Mouse (Mus musculus): ENCODE results near the gene Ccdc144b.

Ccdc144b gene

DNA sequence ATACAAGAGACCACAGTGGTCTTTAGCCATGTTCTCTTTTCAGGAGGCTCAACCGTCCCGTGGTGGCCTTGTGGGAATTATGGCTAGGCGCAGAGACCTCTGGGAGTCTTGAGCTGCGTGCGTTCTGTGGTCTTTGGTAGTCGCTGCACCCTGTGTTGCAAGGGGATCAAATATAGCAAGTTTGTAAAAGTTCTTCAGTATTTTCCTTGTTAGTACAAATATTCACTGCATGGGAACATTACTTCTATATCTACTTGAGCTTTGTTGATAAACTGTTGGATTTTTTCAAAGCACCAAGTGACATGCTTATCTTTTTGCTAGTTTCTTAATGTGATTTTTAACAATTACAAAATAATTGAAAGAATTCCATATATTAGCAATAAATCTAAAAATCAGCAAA is at the start of gene Ccdc144b:
TSS of gene Ccdc144b (minus strand) at position 101 of the 400 bp plus-strand sequence.
- DNase-seq (ENCODE audit: low read depth, low spot score), result no peak

DNA sequence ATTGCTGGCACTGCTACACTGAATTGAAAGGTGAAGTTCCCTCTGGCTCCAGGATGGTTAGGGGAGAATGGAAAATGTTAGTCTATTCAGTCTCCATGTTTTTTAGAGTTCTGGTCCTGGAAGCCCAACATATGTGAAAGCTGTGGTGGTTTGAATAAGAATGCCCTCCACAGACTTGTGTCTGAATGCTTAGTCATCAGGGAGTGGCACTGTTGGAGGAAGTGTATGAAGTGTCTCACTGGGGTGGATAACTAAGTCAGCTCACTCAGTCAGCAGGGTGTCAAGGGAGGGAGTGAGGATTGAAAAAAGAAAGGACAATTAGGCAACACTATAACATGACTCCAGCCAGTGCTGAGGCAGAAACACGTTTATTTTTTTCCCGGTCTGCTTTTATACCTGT is 42.0 kb upstream of the Ccdc144b start:
- DNase-seq (ENCODE audit: low read depth, low spot score), result no peak

DNA sequence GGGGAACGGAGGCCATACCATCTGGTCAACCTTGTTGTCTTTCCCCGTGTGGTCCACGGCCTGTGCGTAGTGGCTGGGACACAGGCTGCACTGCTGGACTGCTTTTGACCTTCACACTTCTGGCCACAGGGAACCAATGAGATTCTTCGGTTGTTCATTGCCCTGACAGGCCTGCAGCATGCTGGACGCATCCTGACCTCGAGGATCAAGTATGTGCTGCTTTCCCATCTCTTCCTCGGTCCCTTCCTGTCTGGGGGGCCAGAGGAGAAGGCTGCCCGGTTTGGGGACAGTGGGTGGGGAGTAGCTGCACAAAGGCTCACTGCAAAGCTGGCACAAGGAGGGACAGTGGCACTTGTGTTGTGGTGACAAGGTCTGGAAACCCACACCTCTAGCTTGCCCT is 34.2 kb upstream of the Ccdc144b start:
- DNase-seq (ENCODE audit: low read depth, low spot score), result no peak

DNA sequence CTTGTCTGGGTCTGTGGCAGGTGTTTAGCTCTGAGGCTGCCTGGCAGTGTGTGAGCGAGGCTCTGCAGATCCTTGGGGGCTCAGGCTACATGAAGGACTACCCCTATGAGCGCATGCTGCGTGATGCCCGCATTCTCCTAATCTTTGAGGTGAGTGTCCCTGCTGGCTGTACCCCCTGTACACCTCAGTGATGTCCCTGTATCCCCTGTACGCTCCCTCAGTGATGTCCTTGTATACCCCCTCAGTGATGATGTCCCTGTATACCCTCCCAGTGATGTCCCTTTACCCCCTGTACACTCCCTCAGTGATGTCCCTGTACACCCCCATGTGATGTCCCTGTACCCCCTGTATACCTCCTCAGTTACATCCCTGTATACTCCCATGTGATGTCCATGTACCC is 32.0 kb upstream of the Ccdc144b start:
- DNase-seq (ENCODE audit: low read depth, low spot score), result no peak

DNA sequence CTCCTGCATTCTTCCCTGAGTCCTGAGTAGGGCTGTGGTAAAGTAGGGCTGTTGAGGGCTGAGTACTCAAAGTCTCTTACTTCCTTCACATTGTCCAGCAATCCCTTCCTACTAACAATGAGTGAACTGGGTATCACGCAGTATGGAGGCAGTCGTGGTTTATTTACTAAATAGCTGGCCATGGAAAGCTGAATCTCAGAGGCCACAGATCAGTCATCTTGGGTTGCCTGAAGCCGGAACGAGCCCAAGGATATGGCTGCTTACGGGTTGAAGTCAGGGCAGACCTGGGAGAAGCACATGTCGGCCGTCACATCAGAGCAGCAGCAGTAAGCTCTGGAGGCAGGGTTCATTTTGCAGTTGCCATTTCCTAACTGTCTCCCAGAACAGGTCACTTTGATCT is 30.0 kb upstream of the Ccdc144b start:
- DNase-seq (ENCODE audit: low read depth, low spot score), result no peak

DNA sequence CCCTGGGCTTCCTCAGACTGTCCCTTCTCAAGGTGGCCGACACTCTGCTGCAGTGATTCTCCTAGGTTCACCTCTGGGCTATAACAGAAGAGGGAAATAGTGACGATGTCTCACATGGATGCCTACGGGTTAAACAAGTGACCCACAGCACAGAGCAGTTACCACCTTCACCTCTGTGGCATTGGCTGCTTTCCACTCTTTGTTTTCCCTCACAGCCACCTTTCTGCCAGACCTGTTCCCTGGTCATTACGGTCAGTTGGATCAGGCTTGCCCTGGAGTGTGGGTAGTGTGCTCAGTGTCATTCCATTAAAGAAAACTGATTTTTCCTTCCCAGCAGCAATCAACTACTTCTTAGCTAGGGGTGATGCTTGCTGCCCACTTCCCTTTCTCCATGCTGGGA is 29.5 kb upstream of the Ccdc144b start:
- DNase-seq (ENCODE audit: low read depth, low spot score), result no peak

DNA sequence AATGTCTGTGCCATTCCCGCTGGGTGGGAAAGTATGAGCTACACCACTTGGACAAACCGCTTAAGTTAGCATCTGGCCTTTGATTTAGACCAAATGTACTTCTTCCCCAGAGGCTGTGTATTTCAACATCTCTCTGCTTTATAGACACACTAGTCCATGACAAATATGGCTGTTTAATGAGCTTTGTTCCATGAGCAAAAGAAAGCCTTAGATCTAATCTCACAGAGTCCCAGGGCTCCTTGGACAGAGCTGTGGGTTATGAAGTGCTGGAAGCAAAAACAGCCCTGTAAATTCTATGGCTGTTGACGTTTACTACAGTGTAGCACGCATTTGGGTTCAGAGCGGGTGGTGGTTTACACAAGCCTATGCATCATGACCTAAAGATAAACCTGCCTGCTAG is 27.4 kb upstream of the Ccdc144b start:
- no peak for DNase-seq (ENCODE audit: low read depth, low spot score)

DNA sequence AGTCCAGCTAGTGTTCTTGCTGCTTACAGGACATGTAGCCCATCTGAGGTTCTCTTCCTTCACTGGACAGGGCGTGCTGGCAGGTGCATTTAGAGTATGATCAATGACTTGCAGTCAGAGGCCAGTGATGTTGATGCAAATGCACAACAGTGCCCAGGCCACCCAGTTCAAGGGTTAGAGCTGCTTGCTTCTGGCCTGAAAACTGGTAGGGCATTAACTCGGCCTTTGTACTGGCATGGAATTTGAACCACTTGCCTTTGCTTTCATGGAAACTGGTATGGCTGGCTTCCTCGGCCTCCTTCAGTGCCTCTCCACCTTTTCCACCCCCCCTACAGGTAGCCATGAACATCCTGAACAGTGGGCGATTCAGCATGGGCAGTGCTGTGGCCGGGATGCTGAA is 26.5 kb upstream of the Ccdc144b start:
- DNase-seq (ENCODE audit: low read depth, low spot score), result no peak

DNA sequence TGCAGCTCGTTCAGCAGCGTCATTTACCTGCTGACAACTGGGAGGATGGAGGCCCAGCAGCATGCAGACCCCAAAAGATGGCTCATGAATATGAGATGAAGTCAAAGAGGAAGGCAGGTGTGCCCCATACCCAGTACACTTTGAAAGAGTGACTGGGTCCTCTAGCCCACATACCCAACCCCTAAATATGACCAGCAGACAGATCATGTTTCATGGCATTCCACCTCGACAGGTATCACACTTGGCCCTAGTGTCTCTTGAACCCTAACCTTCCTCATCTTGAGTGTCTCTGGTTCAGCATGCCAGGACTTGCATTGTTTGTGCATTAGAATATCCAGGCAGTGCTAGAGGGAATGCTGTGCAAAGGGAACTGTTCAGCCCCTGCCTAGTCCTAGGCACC is 24.0 kb upstream of the Ccdc144b start:
- no peak for DNase-seq (ENCODE audit: low read depth, low spot score)

DNA sequence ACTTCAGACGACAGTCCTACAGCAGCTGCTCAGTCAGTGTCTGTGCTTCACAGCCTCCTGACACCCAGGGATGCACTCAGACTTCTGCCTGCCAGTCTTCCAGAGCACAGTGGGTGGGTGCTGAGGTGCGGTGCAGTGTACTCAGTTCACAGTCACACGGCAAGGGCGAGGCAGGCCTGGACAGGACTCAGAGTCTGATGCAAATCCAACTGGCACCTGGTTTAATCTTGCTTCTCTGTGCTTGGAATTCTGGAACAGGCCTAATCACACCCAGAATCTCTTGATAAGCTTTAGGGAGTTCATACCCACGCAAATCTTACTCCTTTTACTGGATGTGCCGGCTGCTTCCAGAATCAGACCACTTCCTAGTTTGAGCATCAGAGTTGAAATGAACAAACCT is 22.1 kb upstream of the Ccdc144b start:
- DNase-seq (ENCODE audit: low read depth, low spot score), result no peak

DNA sequence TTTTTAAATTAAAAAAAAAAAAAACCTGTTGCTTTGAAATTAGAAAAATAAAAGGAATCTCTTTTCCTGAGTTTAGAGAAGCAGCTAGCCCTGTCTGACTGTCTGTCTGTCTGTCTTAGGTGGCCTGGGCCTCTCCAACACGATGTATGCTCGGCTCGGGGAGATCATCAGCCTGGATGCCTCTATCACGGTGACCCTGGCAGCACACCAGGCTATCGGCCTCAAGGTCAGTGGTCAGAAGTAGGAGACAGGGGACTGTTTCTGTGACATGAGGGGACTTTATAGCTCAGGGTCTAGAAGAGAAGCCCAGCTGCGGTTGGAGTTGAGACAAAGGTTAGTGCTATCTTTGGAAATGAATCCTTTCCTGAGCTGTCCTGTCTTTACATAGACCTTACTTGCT is 20.9 kb upstream of the Ccdc144b start:
- no peak for DNase-seq (ENCODE audit: low read depth, low spot score)

DNA sequence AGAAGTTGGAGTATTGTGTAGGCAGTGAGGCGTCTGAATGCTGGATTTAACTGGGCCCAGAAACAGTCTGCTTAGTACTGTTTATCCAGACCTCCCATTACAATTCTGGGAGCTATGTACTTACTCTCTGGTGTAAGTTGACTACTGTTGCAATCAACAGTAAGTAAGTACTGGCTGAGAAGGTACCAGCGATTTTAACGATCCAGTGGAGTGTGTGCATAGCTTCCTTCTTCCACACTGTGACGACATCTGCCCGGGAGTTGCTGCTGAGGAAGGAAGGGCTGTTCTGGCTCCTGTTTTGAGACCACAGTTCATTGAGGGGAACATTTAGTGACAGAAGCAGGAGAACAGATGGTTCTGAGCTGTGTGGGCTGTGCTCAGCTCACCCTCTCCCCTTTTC is 17.7 kb upstream of the Ccdc144b start:
- no peak for DNase-seq (ENCODE audit: low read depth, low spot score)

DNA sequence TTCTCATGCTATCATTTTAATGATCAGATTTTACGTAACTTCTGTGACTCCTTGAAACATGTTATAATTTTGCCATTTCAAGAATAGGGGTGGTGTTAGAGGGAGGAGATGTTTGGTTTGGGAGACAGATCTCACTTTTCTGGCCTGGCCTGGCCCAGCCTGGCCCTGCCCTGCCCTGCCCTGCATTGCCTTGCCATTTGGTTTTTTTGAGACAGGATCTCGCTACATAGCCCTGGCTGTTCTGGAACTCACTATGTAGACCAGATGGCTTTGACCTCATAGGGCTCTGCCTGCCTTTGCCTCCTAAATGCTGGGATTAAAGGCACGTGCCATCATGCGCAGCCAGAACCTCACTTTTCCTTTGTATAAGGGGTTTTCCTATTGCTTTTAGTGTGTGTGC is 17.1 kb upstream of the Ccdc144b start:
- DNase-seq (ENCODE audit: low read depth, low spot score), result no peak

DNA sequence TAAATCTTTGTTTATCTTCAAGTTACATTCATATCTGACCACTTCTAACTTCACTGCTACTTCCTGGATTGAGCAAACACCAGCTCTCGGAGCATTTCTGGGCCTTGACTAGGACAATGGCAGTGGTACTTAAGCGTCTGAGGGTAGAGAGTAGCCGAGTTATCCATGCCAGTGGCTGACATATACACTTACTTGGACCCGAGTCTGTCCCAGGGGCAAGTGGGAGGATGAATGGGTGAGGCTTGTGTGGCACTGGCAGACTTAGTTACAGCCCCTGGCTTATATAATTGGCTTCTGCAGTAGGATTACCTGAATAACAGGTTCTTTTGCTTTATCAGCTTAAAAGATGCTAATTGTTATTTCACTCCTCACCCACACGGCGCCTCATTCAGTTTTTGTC is 14.4 kb upstream of the Ccdc144b start:
- DNase-seq (ENCODE audit: low read depth, low spot score), result no peak

DNA sequence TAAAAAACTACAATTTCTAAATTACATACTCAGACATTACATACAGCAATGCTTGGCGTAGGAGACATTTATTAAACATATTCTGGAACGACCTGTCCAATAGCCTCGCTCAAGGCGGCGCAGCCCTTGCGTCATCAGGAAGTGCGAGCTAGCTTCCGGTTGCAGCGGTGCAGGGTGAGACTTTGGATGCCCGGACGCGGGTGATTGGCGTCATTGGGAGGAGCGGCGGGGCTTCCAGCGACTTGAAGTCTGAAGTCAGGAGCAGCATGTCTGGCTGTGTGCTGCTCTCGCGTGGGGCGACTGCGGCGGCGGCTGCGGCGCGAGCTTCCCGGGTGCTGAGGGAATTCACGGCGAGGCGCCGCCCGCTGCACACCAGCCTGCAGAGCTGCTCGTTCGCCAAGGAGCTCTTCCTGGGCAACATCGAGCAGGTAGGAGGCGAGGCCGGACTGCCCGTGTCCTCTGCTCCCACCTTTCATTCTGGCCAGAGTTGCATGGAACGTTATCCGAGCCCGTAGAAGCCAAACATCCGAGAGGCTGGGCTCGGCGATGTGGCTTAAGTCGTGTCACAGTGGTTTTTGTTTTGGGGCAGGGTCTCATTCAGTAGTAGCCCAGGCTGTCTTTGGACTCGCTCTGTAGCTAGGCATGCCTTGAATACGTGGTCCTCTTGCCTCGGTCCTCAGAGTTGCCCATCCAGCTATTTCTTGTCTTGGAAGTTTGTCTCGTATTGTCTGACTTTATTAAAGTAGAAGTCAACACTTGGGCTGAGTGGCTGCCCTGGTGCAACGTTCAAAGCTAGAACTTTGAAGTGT is 12.7 kb upstream of the Ccdc144b start, which contains the start of gene Acad9:
TSS of gene Acad9 (plus strand) at position 137 of the 809 bp plus-strand sequence.
- peak; percentile 91 for DNase-seq (ENCODE audit: low read depth, low spot score)

DNA sequence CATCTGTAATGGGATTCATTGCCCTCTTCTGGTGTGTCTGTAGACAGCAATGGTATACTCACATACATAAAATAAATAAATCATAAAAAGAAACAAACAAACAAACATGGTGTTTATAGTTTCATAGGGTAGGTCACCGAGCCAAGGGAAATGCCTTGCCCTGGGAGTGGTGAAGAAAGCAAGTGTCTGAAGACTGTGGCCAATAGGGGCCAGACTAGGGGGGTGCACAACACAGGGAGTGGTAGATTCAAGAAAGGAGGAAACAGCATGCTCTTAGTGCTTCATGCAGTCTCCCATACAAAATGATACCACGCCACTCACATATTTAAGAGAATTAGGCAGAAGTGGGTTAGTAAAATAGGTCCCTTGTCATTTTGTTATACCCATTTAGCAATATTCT is 11.8 kb upstream of the Ccdc144b start:
- DNase-seq (ENCODE audit: low read depth, low spot score), result no peak

DNA sequence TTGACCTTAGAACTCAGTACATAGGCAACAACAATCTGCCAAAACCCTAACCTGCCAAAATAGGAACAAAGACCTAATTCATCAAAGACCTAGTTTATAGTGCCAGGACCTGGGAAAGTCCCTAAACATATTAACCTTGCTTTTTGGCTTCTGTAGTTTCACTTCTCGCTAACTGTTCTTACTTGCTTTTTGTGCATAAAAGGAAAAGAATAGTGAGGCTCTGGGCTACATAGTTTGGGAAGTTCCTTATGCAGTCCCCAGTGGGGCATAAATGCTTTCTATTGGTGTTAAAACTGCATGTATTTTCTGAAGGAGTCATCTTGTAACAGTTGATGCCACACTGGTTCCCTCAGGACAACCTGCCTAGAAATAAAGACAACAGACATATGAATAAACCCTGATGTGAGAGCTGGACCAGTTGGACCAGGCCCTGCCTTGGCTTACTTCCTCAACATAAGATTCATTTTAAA is 11.3 kb upstream of the Ccdc144b start:
- no peak for DNase-seq (ENCODE audit: low read depth, low spot score)

DNA sequence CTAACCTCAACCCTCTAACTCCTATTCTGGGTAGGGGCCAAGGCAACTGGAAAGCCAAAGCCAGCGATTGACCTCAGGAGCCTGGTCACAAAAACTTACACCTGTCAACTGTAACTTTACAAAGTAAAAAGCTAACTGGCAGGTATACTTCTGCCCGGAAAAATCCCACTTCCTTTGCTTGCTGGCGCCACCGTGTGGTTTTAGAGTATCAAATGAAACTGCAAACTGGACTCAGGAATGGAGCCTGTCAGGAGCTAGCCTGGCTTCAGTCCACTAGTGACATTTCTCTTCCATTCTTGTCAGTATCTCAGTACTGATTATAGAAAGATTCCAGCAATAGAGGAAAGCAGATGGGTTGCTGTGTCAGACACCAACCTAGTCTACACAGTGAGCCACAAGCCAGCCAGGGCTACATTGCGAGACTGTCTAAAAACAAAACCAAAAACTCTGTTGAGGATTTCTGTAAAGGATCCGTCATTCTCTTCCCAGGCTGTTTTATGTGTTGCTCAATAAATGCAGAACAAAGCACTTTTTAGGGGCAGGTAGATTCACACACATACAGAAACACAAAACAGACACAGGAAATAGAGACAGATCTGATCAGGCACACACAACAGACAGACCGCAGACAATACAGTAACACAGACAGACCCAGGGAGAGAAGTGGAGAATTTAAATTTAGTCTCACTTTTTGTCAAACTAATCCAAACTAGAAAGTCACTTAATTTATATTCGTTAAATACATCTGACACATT is 6.9 kb upstream of the Ccdc144b start:
- DNase-seq (ENCODE audit: low read depth, low spot score), result peak; percentile 36

DNA sequence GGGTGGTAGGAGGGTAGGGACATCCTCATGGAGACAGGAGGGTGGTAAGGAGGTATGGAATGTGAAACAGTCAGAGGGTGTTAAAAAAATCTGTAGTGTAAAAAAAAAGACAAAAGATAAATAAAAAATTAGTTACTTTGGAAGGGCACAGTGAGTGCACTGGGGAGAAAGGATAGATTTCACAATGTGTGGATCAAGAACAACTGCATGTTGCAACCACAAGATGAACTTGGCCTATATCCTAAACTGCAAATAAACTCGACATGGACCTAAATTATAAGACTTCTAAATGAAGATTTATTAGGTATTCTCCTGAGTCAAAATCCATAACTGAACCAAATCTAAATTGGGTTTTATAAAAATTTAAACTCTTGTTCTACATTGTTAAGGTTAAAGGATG is 4.2 kb downstream of the Ccdc144b start:
- DNase-seq (ENCODE audit: low read depth, low spot score), result no peak

DNA sequence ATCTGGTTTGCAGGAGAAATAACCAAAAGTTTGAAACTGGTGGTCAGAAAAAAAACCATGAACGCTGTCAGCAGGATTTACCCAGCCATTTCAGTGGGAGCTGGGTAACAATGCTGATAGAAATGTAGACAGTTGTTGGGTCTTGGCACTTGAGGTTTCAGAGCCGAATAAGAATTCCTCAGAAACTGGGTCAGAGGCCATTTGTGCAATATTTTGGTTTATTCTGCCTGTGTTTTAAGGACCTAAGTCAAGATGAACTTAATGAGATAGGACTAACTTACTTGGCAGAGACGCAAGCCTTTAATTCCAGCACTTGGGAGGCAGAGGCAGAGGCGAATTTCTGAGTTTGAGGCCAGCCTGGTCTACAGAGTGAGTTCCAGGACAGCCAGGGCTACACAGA is 8.3 kb downstream of the Ccdc144b start:
- no peak for DNase-seq (ENCODE audit: low read depth, low spot score)

DNA sequence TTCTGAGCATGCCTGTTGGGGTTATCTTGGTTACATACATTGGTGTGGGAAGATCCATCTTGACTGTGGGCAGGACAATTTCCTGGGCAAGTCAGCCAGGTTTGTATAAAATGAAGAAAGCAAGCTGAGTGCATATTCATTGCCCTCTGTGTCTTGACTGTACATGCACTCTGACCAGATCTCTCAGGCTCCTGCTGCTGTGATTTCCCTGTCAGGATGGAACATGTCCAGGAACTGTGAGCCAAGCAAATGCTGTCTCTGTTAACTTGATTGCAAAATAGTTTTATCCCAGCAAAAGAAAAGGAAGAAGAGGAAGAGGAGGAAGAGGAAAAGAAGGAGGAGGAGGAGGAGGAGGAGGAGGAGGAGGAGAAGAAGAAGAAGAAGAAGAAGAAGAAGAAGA is 8.8 kb downstream of the Ccdc144b start:
- DNase-seq (ENCODE audit: low read depth, low spot score), result no peak

DNA sequence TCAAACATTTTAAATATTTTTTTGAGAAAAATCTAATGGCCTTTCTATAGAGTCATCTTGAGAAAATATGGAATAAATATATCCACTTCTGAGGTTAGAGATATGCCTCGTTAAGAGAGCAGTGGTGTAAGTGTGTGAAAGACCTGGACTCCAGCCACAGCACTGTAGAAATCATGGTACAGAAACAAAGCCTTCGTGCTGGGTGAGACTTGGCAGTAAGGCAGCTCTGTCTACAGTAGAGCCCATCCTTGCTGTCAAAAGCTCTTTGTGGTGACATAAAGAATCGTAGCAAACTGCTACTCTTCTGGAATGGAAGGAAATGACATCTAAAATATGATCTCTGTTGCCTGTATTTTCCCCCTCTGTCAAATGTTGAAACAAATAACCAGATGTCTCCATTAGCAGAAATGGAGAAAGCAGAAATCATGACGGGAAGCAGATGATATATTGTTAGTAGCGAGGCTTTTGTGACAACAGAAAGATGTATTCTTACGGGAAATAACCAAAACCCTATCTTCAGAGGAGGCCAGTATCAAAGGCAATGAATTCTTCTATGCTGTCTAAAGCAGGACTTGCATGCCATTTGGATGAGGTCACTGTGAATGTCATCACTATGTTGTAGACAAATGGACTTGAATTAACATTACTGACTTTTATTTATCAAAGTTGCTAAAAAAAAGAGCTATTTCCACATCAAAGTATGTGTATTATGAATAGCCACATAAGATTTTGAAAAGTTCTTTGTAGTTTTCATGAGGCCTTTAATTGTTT is 21.4 kb downstream of the Ccdc144b start:
- DNase-seq (ENCODE audit: low read depth, low spot score), result no peak

Data from retina, adult 2 months (tissue).